Mouse (Mus musculus) forebrain, embryonic 16.5 days (tissue): ENCODE data around the gene Nefh. TPM values are rescaled to one million over a fixed set of nuclear protein-coding genes. Genes with fewer than 3 reads are reported as not detected.
A peak's percentile ranks its signal among the peaks of the same experiment; 100 is the strongest.

Source experiments
- microRNA-seq: library from miRNA; unstranded; fragments of <30 nt; microRNA quantifications from one replicate; pipeline ENCODE4, GENCODE M21; 2017
- polyA plus RNA-seq: library from polyadenylated mRNA; unstranded; fragments of >200 nt; fragmentation: Nextera tagmentation; extraction: Ambion mirVana; gene quantifications from 2 replicates; pipeline ENCODE4 v1.2.1, GENCODE M21; 2015

Gene Nefh
- polyA plus RNA-seq, 1 experiment from 2014 or later, result 1.1 TPM

Small RNA genes within 50 kb of the gene (microRNA-seq; reads per million reads assigned to microRNA genes)
- gene Mir6918, result 2.1 reads per million, percentile 3 among the genes with 10 or more reads in this experiment

Other genes with a start within 250 kb of the Nefh start
- 487 and 509 TPM in 2 replicates for gene Uqcr10, start 243.7 kb downstream of the Nefh start, polyA plus RNA-seq
- 70.2 and 75.5 TPM in 2 replicates for gene Zmat5, start 243.4 kb downstream of the Nefh start, polyA plus RNA-seq
- 1.5 and 1.6 TPM in 2 replicates for gene Cabp7, start 201.3 kb downstream of the Nefh start, polyA plus RNA-seq
- gene Nf2, start 98.5 kb downstream of the Nefh start, polyA plus RNA-seq, result 72.9 and 76.7 TPM in 2 replicates
- gene Nipsnap1, start 74.1 kb downstream of the Nefh start, polyA plus RNA-seq, result 126 and 147 TPM in 2 replicates
- 66.6 and 73.6 TPM in 2 replicates for gene Thoc5, start 52.7 kb downstream of the Nefh start, polyA plus RNA-seq
- 90.6 and 92.1 TPM in 2 replicates for gene Ap1b1, start 38.8 kb upstream of the Nefh start, polyA plus RNA-seq
- gene Rasl10a, start 110.1 kb upstream of the Nefh start, polyA plus RNA-seq, result 0.45 and 0.76 TPM in 2 replicates
- gene Gas2l1, start 117.3 kb upstream of the Nefh start, polyA plus RNA-seq, result 17.2 and 18.4 TPM in 2 replicates
- 25.1 and 33.0 TPM in 2 replicates for gene Rhbdd3, start 150.9 kb upstream of the Nefh start, polyA plus RNA-seq
- gene Ewsr1, start 151.2 kb upstream of the Nefh start, polyA plus RNA-seq, result 809 and 814 TPM in 2 replicates
- 22.4 and 27.3 TPM in 2 replicates for gene Emid1, start 204.2 kb upstream of the Nefh start, polyA plus RNA-seq